Mouse (Mus musculus): Measurements from ENCODE around the gene Hnrnpl. TPM values are rescaled to one million over a fixed set of nuclear protein-coding genes. Genes with fewer than 3 reads are reported as not detected.
A peak's percentile ranks its signal among the peaks of the same experiment; 100 is the strongest.

Gene Hnrnpl
- polyA plus RNA-seq, 1 experiment from 2014 or later: 231 TPM

- H3K27me3 ChIP-seq: no peaks in the 10 kb centered on the region
- 0 out of 2 replicates have a peak, but pooled peaks cover 4% of the 10 kb centered on the region for H3K36me3 ChIP-seq
- H3K9ac ChIP-seq (replicated peaks): no peak overlapping the region
- H3K27ac ChIP-seq (replicated peaks): no peak overlapping the region
- peaks cover 8% of the 10 kb centered on the region for H3K4me1 ChIP-seq
- no peak for ATAC-seq (replicated peaks)
- H3K4me3 ChIP-seq: no peak overlapping the region
- no peaks in the 10 kb centered on the region for H3K9me3 ChIP-seq
- no peak overlapping the region for H3K4me2 ChIP-seq (replicated peaks)
- 87% methylated on average over 14 of the region's 14 CpGs for WGBS
Observed at GRCm38 (mm10) chr7:28792391-28793185, 15.8 kb upstream of the Hnrnpl start.

DNA sequence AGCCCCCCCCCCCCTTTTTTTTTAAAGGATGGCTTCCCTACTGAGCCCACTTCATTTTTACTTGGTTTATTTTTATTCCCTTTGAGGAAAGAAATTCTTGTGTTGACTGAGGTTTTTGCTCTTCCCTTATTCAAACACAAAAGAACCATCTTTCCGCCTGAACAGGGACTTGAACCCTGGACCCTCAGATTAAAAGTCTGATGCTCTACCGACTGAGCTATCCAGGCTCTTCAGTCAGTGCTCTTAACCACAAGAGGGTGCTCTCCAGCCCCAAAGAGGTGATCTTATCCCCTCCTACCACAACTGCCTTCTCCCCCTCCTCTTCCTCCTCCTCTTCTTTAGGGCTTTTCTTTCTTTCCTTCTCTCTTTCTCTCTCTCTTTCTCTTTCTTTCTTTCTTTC, 14.5 kb upstream of the Hnrnpl start:
- Histone ChIP-seq H3K36me3 (no peaks in the 10 kb centered on the region), H3K9ac (replicated peaks) (no peak overlapping the region), H3K4me2 (replicated peaks) (no peak overlapping the region), H3K27ac (replicated peaks) (no peak overlapping the region), H3K4me1 (peaks cover 8% of the 10 kb centered on the region), H3K4me3 (no peak overlapping the region), H3K27me3 (no peaks in the 10 kb centered on the region), H3K9me3 (no peaks in the 10 kb centered on the region)
- no peak for ATAC-seq (replicated peaks)
- 35% methylated on average over 2 of the region's 2 CpGs for WGBS

GRCm38 (mm10) chr7:28794496-28794895, 13.8 kb upstream of the Hnrnpl start:
- H3K9ac ChIP-seq (replicated peaks): no peak overlapping the region
- H3K27ac ChIP-seq (replicated peaks): no peak overlapping the region
- no peaks in the 10 kb centered on the region for H3K27me3 ChIP-seq
- WGBS: 85% methylated on average over 3 of the region's 3 CpGs
- H3K4me1 ChIP-seq: peaks cover 8% of the 10 kb centered on the region
- H3K36me3 ChIP-seq: no peaks in the 10 kb centered on the region
- H3K4me3 ChIP-seq: no peak overlapping the region
- no peak for ATAC-seq (replicated peaks)
- H3K9me3 ChIP-seq: no peaks in the 10 kb centered on the region
- no peak overlapping the region for H3K4me2 ChIP-seq (replicated peaks)

DNA sequence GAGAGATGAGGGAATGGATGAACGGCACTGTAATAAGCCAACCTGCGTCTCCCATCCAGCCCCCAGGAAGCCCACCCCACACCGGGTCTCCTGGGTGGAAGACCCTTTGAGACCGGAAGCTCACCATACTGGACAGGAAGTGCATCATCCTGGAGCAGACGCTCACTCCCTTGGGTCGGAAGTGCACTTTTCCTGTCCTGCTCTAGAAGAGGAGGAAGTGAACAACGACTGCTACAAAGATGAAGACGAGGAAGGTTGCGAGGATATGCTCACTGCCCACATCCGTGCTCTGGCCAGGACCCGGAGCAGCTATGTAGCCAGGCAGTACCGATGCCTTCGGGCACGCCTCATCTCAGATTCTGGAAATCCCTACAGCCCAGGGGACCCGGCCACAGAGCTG, 12.5 kb upstream of the Hnrnpl start:
- no peak for ATAC-seq (replicated peaks)
- Histone ChIP-seq H3K4me1 (peaks cover 8% of the 10 kb centered on the region), H3K9me3 (no peaks in the 10 kb centered on the region), H3K4me3 (no peak overlapping the region), H3K27ac (replicated peaks) (no peak overlapping the region), H3K36me3 (no peaks in the 10 kb centered on the region), H3K27me3 (no peaks in the 10 kb centered on the region), H3K4me2 (replicated peaks) (no peak overlapping the region), H3K9ac (replicated peaks) (no peak overlapping the region)
- WGBS: 80% methylated on average over 15 of the region's 15 CpGs

- Histone ChIP-seq H3K36me3 (no peaks in the 10 kb centered on the region), H3K9me3 (no peaks in the 10 kb centered on the region), H3K9ac (replicated peaks) (peak overlapping the region; percentile 33), H3K27me3 (no peaks in the 10 kb centered on the region), H3K4me2 (replicated peaks) (peak overlapping the region; percentile 34), H3K27ac (replicated peaks) (no peak overlapping the region), H3K4me3 (peak overlapping the region; percentile 13; the same call in 1 of the 2 replicates), H3K4me1 (peaks cover 11% of the 10 kb centered on the region)
- ATAC-seq (replicated peaks): peak; percentile 78
- 13% methylated on average over 32 of the region's 32 CpGs for WGBS
Observed at GRCm38 (mm10) chr7:28796562-28796975, 11.8 kb upstream of the Hnrnpl start.

GRCm38 (mm10) chr7:28799994-28800393, 8.3 kb upstream of the Hnrnpl start:
- no peaks in the 10 kb centered on the region for H3K9me3 ChIP-seq
- H3K36me3 ChIP-seq: no peaks in the 10 kb centered on the region
- H3K27me3 ChIP-seq: no peaks in the 10 kb centered on the region
- H3K4me3 ChIP-seq: no peak overlapping the region
- H3K27ac ChIP-seq (replicated peaks): no peak overlapping the region
- H3K4me2 ChIP-seq (replicated peaks): no peak overlapping the region
- no peak overlapping the region for H3K9ac ChIP-seq (replicated peaks)
- ATAC-seq (replicated peaks): no peak
- H3K4me1 ChIP-seq: peaks cover 29% of the 10 kb centered on the region
- 95% methylated on average over 9 of the region's 9 CpGs for WGBS

DNA sequence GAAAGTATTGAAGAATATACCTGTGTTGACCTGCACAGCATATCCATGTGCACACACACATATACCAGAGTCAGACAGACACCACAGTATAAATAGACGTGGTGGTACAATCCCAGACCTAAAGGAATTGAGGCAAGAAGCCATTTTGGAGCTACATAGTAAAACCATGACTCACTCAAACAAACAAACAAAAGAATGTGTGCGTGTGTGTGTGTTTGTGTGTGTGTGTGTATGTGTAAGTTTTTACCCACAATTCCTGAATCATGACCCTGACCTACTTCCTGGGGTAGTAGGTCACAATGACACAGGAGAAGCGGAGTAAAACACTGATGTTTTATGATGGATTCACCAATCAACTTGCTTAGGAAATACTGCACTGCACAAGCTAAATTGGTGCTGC, 6.9 kb upstream of the Hnrnpl start:
- Histone ChIP-seq H3K4me3 (no peak overlapping the region), H3K9me3 (no peaks in the 10 kb centered on the region), H3K27ac (replicated peaks) (no peak overlapping the region), H3K4me2 (replicated peaks) (no peak overlapping the region), H3K36me3 (no peaks in the 10 kb centered on the region), H3K9ac (replicated peaks) (no peak overlapping the region), H3K27me3 (no peaks in the 10 kb centered on the region), H3K4me1 (peaks cover 27% of the 10 kb centered on the region)
- no peak for ATAC-seq (replicated peaks)
- WGBS: 63% methylated on average over 3 of the region's 3 CpGs

GRCm38 (mm10) chr7:28801901-28802670, 6.3 kb upstream of the Hnrnpl start:
- Histone ChIP-seq H3K9me3 (no peaks in the 10 kb centered on the region), H3K27me3 (no peaks in the 10 kb centered on the region), H3K27ac (replicated peaks) (peak overlapping the region; percentile 66), H3K9ac (replicated peaks) (no peak overlapping the region), H3K4me2 (replicated peaks) (no peak overlapping the region), H3K4me1 (peaks cover 21% of the 10 kb centered on the region), H3K4me3 (no peak overlapping the region), H3K36me3 (no peaks in the 10 kb centered on the region)
- 10% methylated on average over 10 of the region's 10 CpGs for WGBS
- ATAC-seq (replicated peaks): no peak

DNA sequence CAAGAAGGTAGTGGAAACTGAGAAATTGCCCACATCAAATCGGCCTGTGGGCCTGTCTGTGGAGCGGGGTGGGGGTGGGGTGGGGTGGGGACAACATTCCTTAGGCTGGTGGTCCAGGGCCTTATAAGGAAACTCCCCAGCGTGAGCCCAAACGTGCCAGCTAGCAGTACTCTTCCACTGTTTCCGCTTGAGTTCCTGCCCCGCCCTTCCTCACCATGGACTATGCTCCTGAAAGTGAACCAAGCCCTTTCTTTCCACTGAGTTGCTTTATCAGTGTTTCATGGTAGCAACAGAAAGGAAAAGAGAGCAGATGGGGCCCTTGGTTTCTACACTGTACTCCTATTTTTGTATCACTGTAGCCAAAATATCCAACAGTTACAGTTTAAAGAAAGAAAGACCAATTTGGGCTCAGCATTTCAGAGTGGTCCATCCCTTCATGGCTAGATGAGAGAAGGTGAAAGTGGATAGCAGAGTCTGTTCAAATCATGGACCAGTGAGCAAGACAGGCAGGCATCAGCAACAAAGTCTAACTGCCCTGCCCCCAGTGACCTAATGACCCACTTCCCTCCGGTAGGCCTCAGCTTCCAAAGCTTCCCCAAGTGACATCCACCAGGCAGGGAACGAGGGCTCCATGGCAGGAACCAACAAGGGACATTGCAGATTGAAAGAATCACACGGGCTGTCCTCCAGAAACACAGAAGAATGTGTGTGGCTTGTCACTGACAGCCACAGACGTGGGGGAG, 5.3 kb upstream of the Hnrnpl start:
- Histone ChIP-seq H3K9me3 (no peaks in the 10 kb centered on the region), H3K27me3 (no peaks in the 10 kb centered on the region), H3K27ac (replicated peaks) (peak overlapping the region; percentile 66), H3K9ac (replicated peaks) (no peak overlapping the region), H3K4me2 (replicated peaks) (no peak overlapping the region), H3K4me1 (peaks cover 26% of the 10 kb centered on the region), H3K36me3 (no peaks in the 10 kb centered on the region), H3K4me3 (no peak overlapping the region)
- 11% methylated on average over 10 of the region's 10 CpGs for WGBS
- 0 out of 2 replicates have a peak, but pooled peaks have one; percentile 14 for ATAC-seq (replicated peaks)

GRCm38 (mm10) chr7:28803756-28804155, 4.6 kb upstream of the Hnrnpl start:
- Histone ChIP-seq H3K4me2 (replicated peaks) (no peak overlapping the region), H3K9me3 (no peaks in the 10 kb centered on the region), H3K4me3 (no peak overlapping the region), H3K36me3 (no peaks in the 10 kb centered on the region), H3K27ac (replicated peaks) (no peak overlapping the region), H3K27me3 (no peaks in the 10 kb centered on the region), H3K9ac (replicated peaks) (no peak overlapping the region), H3K4me1 (peaks cover 31% of the 10 kb centered on the region)
- ATAC-seq (replicated peaks): no peak
- 86% methylated on average over 4 of the region's 4 CpGs for WGBS

DNA sequence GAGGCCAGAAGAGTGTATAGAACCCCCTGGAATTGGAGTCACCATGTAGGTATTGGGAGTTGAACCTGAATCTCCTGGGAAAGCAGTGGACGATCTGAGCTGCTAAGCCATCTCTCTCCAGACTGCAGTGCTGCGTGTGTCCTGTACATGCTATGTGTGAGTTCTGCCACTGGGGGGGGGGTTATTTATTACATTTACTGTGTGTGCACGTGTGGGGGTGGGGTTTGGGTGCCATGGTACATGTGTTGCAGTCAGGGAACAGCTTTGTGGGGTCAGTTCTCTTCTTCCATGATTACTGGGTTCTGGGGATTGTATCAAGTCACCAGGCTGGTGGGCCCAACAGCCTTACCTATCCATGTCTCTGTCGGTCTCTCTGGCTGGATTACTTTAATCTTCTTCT, 1.5 kb upstream of the Hnrnpl start:
- no peaks in the 10 kb centered on the region for H3K27me3 ChIP-seq
- WGBS: 77% methylated on average over 4 of the region's 4 CpGs
- no peaks in the 10 kb centered on the region for H3K9me3 ChIP-seq
- ATAC-seq (replicated peaks): no peak
- H3K4me1 ChIP-seq: peaks cover 32% of the 10 kb centered on the region
- no peak overlapping the region for H3K4me2 ChIP-seq (replicated peaks)
- H3K4me3 ChIP-seq: no peak overlapping the region
- H3K9ac ChIP-seq (replicated peaks): no peak overlapping the region
- H3K27ac ChIP-seq (replicated peaks): no peak overlapping the region
- no peaks in the 10 kb centered on the region for H3K36me3 ChIP-seq
